Mouse (Mus musculus) lung, postnatal 25 days (tissue): ENCODE data around the gene Vmn1r71.
"Not testable (repeated sequence)": the region's sequence is repeated elsewhere in the genome, so short reads cannot be mapped to it uniquely, and the experiment has no call there.

Experiments used
- DNase-seq: peaks from one replicate; pipeline ENCODE4 v3.0.0; 2022; ENCODE audit warnings: low spot score

The Vmn1r71 gene

GRCm38 (mm10) chr7:10754264-10754663, at the start of gene Vmn1r71:
TSS of gene Vmn1r71 (minus strand) at chr7:10754364.
- no peak for DNase-seq

- DNase-seq = not testable (repeated sequence)
Measured at GRCm38 (mm10) chr7:10757551-10757950, 3.4 kb upstream of the Vmn1r71 start.
